Mouse (Mus musculus) limb, embryonic 14.5 days (tissue): ENCODE data around the gene Coq5. TPM values are rescaled to one million over a fixed set of nuclear protein-coding genes. Genes with fewer than 3 reads are reported as not detected.

Experiments
- ATAC-seq: fragments of 200-750 bp; cut with Nextera tagmentation; 2 replicates; pipeline ENCODE4 v1.8.0; 2017; ENCODE audit warnings: low read depth, moderate number of reproducible peaks, moderate TSS enrichment; ENCODE audit not compliant: low FRiP score
- DNase-seq: peaks from one replicate; pipeline ENCODE4 v3.0.0-alpha.2; 2015; ENCODE audit warnings: low spot score
- H3K27ac ChIP-seq: fragments of 300-500 bp; sonication (generic); replicated peaks from 2 replicates; pipeline ENCODE4 v1.5.1; 2014; ENCODE audit warnings: low read depth, mild to moderate bottlenecking, low read length, moderate library complexity, mixed read lengths
- H3K27me3 ChIP-seq: fragments of 300-500 bp; sonication (generic); 2 replicates; pipeline ENCODE4 v1.6.1; 2014; ENCODE audit warnings: low read length, mixed read lengths; ENCODE audit not compliant: control insufficient read depth, insufficient read depth
- H3K36me3 ChIP-seq: fragments of 300-500 bp; sonication (generic); 2 replicates; pipeline ENCODE4 v1.6.1; 2014; ENCODE audit warnings: mild to moderate bottlenecking, low read length, moderate library complexity, mixed read lengths; ENCODE audit not compliant: control insufficient read depth, insufficient read depth
- H3K4me1 ChIP-seq: fragments of 300-500 bp; sonication (generic); 2 replicates; pipeline ENCODE4 v1.6.1; 2014; ENCODE audit warnings: antibody characterized with exemption, low read length, mixed read lengths; ENCODE audit not compliant: control insufficient read depth, insufficient read depth
- H3K4me2 ChIP-seq: fragments of 300-500 bp; sonication (generic); replicated peaks from 2 replicates; pipeline ENCODE4 v1.6.1; 2014; ENCODE audit warnings: low read depth, mild to moderate bottlenecking, low read length, moderate library complexity; ENCODE audit not compliant: severe bottlenecking
- H3K4me3 ChIP-seq: fragments of 300-500 bp; sonication (generic); replicated peaks from 2 replicates; pipeline ENCODE4 v1.5.1; 2014; ENCODE audit warnings: low read length
- H3K9ac ChIP-seq: fragments of 300-500 bp; sonication (generic); 2 replicates; pipeline ENCODE4 v1.6.1; 2014; ENCODE audit warnings: mild to moderate bottlenecking, low read depth, low read length, moderate library complexity; ENCODE audit not compliant: severe bottlenecking
- H3K9me3 ChIP-seq: fragments of 300-500 bp; sonication (generic); 2 replicates; pipeline ENCODE4 v1.6.1; 2016; ENCODE audit warnings: low read length; ENCODE audit not compliant: control insufficient read depth
- POLR2A ChIP-seq: fragments of 200-500 bp; IDR thresholded peaks from 2 replicates; pipeline ENCODE4 v1.8.0; 2012; ENCODE audit warnings: inconsistent platforms, mild to moderate bottlenecking, moderate library complexity, borderline replicate concordance; ENCODE audit not compliant: insufficient read depth, insufficient read length; ENCODE audit errors: extremely low read depth
- WGBS: fragments of 180-500 bp; shearing (Covaris S2); extraction: QIAGEN DNeasy Blood & Tissue Kit; methylation state at CpG from one replicate; pipeline ENCODE4 v1.1.7; 2014; 5-methylcytosine and 5-hydroxymethylcytosine counted together
- polyA plus RNA-seq, 2 experiments: library from polyadenylated mRNA; depleted of rRNA in 1 of 2; stranded (reverse) in 1 of 2; unstranded in 1 of 2; fragments of >200 nt; fragmentation: Nextera tagmentation in 1 of 2; extraction: Ambion mirVana in 1 of 2; gene quantifications; 2 replicates each; pipeline versions ENCODE4 v1.2.1 to v1.2.3; 2012 to 2014

Gene Coq5
- polyA plus RNA-seq, 2 experiments, result 13.7 to 38.5 TPM

GRCm38 (mm10) chr5:115280050-115280687 lies 703 bp downstream of the Coq5 start:
- H3K4me1 ChIP-seq, result peaks cover 5% of the 10 kb centered on the region; the same call in 1 of the 2 replicates
- WGBS, result under 1% methylated on average over 17 of the region's 17 CpGs
- H3K27ac ChIP-seq, result no peak overlapping the region
- H3K4me2 ChIP-seq, result peak overlapping the region; percentile 84
- peak overlapping the region; percentile 75 for H3K9ac ChIP-seq
- ATAC-seq, result no peak
- no peak for DNase-seq
- H3K27me3 ChIP-seq, result no peaks in the 10 kb centered on the region
- TF ChIP-seq POLR2A, result no peak
- H3K9me3 ChIP-seq, result no peaks in the 10 kb centered on the region
- peak overlapping the region; percentile 92 for H3K4me3 ChIP-seq
- H3K36me3 ChIP-seq, result peaks cover 21% of the 10 kb centered on the region

- no peak for TF ChIP-seq POLR2A
- no peaks in the 10 kb centered on the region for H3K27me3 ChIP-seq
- peaks cover 5% of the 10 kb centered on the region; the same call in 1 of the 2 replicates for H3K4me1 ChIP-seq
- H3K36me3 ChIP-seq, result peaks cover 42% of the 10 kb centered on the region
- no peak overlapping the region for H3K27ac ChIP-seq
- no peak overlapping the region for H3K9ac ChIP-seq
- no peaks in the 10 kb centered on the region for H3K9me3 ChIP-seq
- no peak overlapping the region for H3K4me3 ChIP-seq
- no peak for ATAC-seq
- no peak for DNase-seq
- no peak overlapping the region for H3K4me2 ChIP-seq
- 93% methylated on average over 3 of the region's 3 CpGs for WGBS
Observed at GRCm38 (mm10) chr5:115284735-115285134, 5.3 kb downstream of the Coq5 start.

- DNase-seq (no peak), ATAC-seq (no peak)
- Histone ChIP-seq H3K9ac (no peak overlapping the region), H3K27me3 (no peaks in the 10 kb centered on the region), H3K36me3 (peaks cover 68% of the 10 kb centered on the region), H3K4me2 (no peak overlapping the region), H3K4me3 (no peak overlapping the region), H3K27ac (no peak overlapping the region), H3K9me3 (no peaks in the 10 kb centered on the region), H3K4me1 (peaks cover 6% of the 10 kb centered on the region; the same call in 1 of the 2 replicates)
- TF ChIP-seq POLR2A, result no peak
- 88% methylated on average over 8 of the region's 8 CpGs for WGBS
Observed at GRCm38 (mm10) chr5:115294173-115294572, 14.7 kb downstream of the Coq5 start.

GRCm38 (mm10) chr5:115296347-115296746 lies 16.9 kb downstream of the Coq5 start:
- no peak overlapping the region for H3K4me3 ChIP-seq
- H3K9me3 ChIP-seq, result no peaks in the 10 kb centered on the region
- DNase-seq, result no peak
- H3K27me3 ChIP-seq, result no peaks in the 10 kb centered on the region
- no peak overlapping the region for H3K27ac ChIP-seq
- peaks cover 61% of the 10 kb centered on the region for H3K36me3 ChIP-seq
- no peak overlapping the region for H3K9ac ChIP-seq
- peaks cover 9% of the 10 kb centered on the region; the same call in 1 of the 2 replicates for H3K4me1 ChIP-seq
- 85% methylated on average over 10 of the region's 10 CpGs for WGBS
- no peak for TF ChIP-seq POLR2A
- H3K4me2 ChIP-seq, result no peak overlapping the region
- ATAC-seq, result no peak

GRCm38 (mm10) chr5:115300035-115300744 lies 20.7 kb downstream of the Coq5 start:
- ATAC-seq, result no peak; the same call in 1 of the 2 replicates
- no peaks in the 10 kb centered on the region for H3K27me3 ChIP-seq
- peak overlapping the region; percentile 88 for H3K9ac ChIP-seq
- no peaks in the 10 kb centered on the region for H3K9me3 ChIP-seq
- H3K4me3 ChIP-seq, result peak overlapping the region; percentile 91
- WGBS, result under 1% methylated on average over 40 of the region's 46 CpGs
- peak overlapping the region; percentile 76 for H3K4me2 ChIP-seq
- H3K36me3 ChIP-seq, result peaks cover 43% of the 10 kb centered on the region
- peak overlapping the region; percentile 89 for H3K27ac ChIP-seq
- H3K4me1 ChIP-seq, result peaks cover 12% of the 10 kb centered on the region; the same call in 1 of the 2 replicates
- TF ChIP-seq POLR2A, result no peak
- peak; percentile 76 for DNase-seq
